Mouse (Mus musculus) adrenal gland (tissue): ENCODE data around the gene Dpp6.

ENCODE experiments used
- intact Hi-C: fragments of 180-260 bp; cut with DNase I; formaldehyde crosslinking; loops from one replicate; pipeline ENCODE4 v1.15.1; 2025

Dpp6 gene

GRCm38 (mm10) chr5:27194157-27194556 lies 377.2 kb downstream of the Dpp6 start:
- intact Hi-C loops, result no loop called here

- intact Hi-C loops, result no loop called here
Measured at GRCm38 (mm10) chr5:27194975-27195374, 378.0 kb downstream of the Dpp6 start.

- intact Hi-C loops, result no loop called here
Measured at GRCm38 (mm10) chr5:27200581-27201341, 383.8 kb downstream of the Dpp6 start.

- intact Hi-C loops, result no loop called here
Measured at GRCm38 (mm10) chr5:27203131-27203530, 386.1 kb downstream of the Dpp6 start.

GRCm38 (mm10) chr5:27204721-27205120 lies 387.7 kb downstream of the Dpp6 start:
- intact Hi-C loops, result no loop called here

GRCm38 (mm10) chr5:27205754-27206153 lies 388.8 kb downstream of the Dpp6 start:
- intact Hi-C loops, result no loop called here

GRCm38 (mm10) chr5:27206213-27206612 lies 389.2 kb downstream of the Dpp6 start:
- intact Hi-C loops, result no loop called here

GRCm38 (mm10) chr5:27220116-27220515 lies 403.1 kb downstream of the Dpp6 start:
- intact Hi-C loops, result no loop called here

GRCm38 (mm10) chr5:27242078-27242477 lies 425.1 kb downstream of the Dpp6 start:
- intact Hi-C loops, result no loop called here

GRCm38 (mm10) chr5:27243226-27243625 lies 426.2 kb downstream of the Dpp6 start:
- intact Hi-C loops, result no loop called here

GRCm38 (mm10) chr5:27247793-27248192 lies 430.8 kb downstream of the Dpp6 start:
- intact Hi-C loops, result no loop called here

GRCm38 (mm10) chr5:27248685-27249084 lies 431.7 kb downstream of the Dpp6 start:
- intact Hi-C loops, result no loop called here

- intact Hi-C loops, result loop anchor here (5.0 kb wide), 1 partner anchor 167 kb away; no protein-coding TSS in a partner anchor
Measured at GRCm38 (mm10) chr5:27249951-27250350, 432.9 kb downstream of the Dpp6 start.

- intact Hi-C loops, result loop anchor here (5.0 kb wide), 1 partner anchor 166 kb away; no protein-coding TSS in a partner anchor
Measured at GRCm38 (mm10) chr5:27250906-27251305, 433.9 kb downstream of the Dpp6 start.

GRCm38 (mm10) chr5:27251361-27251760 lies 434.4 kb downstream of the Dpp6 start:
- intact Hi-C loops, result loop anchor here (5.0 kb wide), 1 partner anchor 166 kb away; no protein-coding TSS in a partner anchor

GRCm38 (mm10) chr5:27255247-27255646 lies 438.2 kb downstream of the Dpp6 start:
- intact Hi-C loops, result no loop called here

- intact Hi-C loops, result no loop called here
Measured at GRCm38 (mm10) chr5:27258636-27259035, 441.6 kb downstream of the Dpp6 start.

GRCm38 (mm10) chr5:27261746-27262727 lies 445.0 kb downstream of the Dpp6 start:
- intact Hi-C loops, result no loop called here

GRCm38 (mm10) chr5:27262751-27263150 lies 445.7 kb downstream of the Dpp6 start:
- intact Hi-C loops, result no loop called here

GRCm38 (mm10) chr5:27265281-27265680 lies 448.3 kb downstream of the Dpp6 start:
- intact Hi-C loops, result no loop called here

- intact Hi-C loops, result no loop called here
Measured at GRCm38 (mm10) chr5:27271336-27271735, 454.3 kb downstream of the Dpp6 start.
